Mouse (Mus musculus) liver, embryonic 11.5 days (tissue): ENCODE measurements around the gene Enox1. TPM values are rescaled to one million over a fixed set of nuclear protein-coding genes. Genes with fewer than 3 reads are reported as not detected.

ENCODE experiments used
- ATAC-seq: fragments of 200-750 bp; cut with Nextera tagmentation; replicated peaks from 2 replicates; pipeline ENCODE4 v1.8.0; 2017; ENCODE audit warnings: moderate number of reproducible peaks, mild to moderate bottlenecking, moderate TSS enrichment, moderate library complexity; ENCODE audit not compliant: low FRiP score
- DNase-seq: peaks from one replicate; pipeline ENCODE4 v3.0.0-alpha.2; 2017; ENCODE audit warnings: low spot score
- H3K27ac ChIP-seq: fragments of 300-500 bp; sonication (generic); 2 replicates; pipeline ENCODE4 v1.5.1; 2014; ENCODE audit warnings: mild to moderate bottlenecking, low read depth, low read length, control low read depth
- H3K27me3 ChIP-seq: fragments of 300-500 bp; sonication (generic); replicated peaks from 2 replicates; pipeline ENCODE4 v1.6.1; 2014; ENCODE audit warnings: low read length, mixed read lengths; ENCODE audit not compliant: control insufficient read depth, insufficient read depth
- H3K36me3 ChIP-seq: fragments of 300-500 bp; sonication (generic); 2 replicates; pipeline ENCODE4 v1.6.1; 2014; ENCODE audit warnings: mild to moderate bottlenecking, low read length, moderate library complexity, mixed read lengths; ENCODE audit not compliant: control insufficient read depth, insufficient read depth
- H3K4me1 ChIP-seq: fragments of 300-500 bp; sonication (generic); replicated peaks from 2 replicates; pipeline ENCODE4 v1.6.1; 2014; ENCODE audit warnings: low read length, mixed read lengths; ENCODE audit not compliant: control insufficient read depth, insufficient read depth
- H3K4me2 ChIP-seq: fragments of 300-500 bp; sonication (generic); 2 replicates; pipeline ENCODE4 v1.6.1; 2014; ENCODE audit warnings: mild to moderate bottlenecking, control low read depth, moderate library complexity
- H3K4me3 ChIP-seq: fragments of 300-500 bp; sonication (generic); 2 replicates; pipeline ENCODE4 v1.5.1; 2014; ENCODE audit warnings: low read depth, low read length, control low read depth
- H3K9ac ChIP-seq: fragments of 300-500 bp; sonication (generic); 2 replicates; pipeline ENCODE4 v1.6.1; 2014; ENCODE audit warnings: low read depth, low read length, control low read depth
- H3K9me3 ChIP-seq: fragments of 300-500 bp; sonication (generic); 2 replicates; pipeline ENCODE4 v1.6.1; 2016; ENCODE audit warnings: low read length, inconsistent platforms, mixed read lengths; ENCODE audit not compliant: control insufficient read depth
- WGBS: fragments of 180-500 bp; shearing (Covaris S2); extraction: QIAGEN DNeasy Blood & Tissue Kit; methylation state at CpG from one replicate; pipeline ENCODE4 v1.1.7; 2014; 5-methylcytosine and 5-hydroxymethylcytosine counted together
- polyA plus RNA-seq: library from polyadenylated mRNA; unstranded; fragments of >200 nt; fragmentation: Nextera tagmentation; extraction: Ambion mirVana; gene quantifications from 2 replicates; pipeline ENCODE4 v1.2.1, GENCODE M21; 2014

Gene Enox1
- polyA plus RNA-seq, 1 experiment from 2014 or later: 0.92 TPM

DNA sequence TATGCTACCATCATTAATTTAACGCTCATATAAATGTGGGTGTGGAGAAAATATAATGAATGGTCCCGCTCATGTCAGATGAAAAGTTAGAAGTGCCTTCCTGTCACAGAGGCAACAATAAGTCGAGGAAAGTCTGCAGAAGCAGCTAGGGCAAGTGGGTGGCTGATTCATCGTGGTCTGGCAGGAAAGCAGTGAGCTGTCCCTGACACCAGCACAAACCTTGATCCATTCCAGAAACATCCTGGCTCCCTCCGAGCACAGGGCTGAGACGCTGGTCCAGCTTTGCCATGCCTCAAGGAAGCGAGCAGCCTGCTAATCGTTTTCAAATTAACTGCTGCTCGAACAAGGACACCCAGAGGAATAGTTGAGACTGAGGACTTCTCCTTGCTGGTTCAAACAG, 219.1 kb downstream of the Enox1 start:
- Histone ChIP-seq H3K9me3 (no peaks in the 10 kb centered on the region), H3K4me3 (no peak overlapping the region), H3K36me3 (no peaks in the 10 kb centered on the region), H3K4me1 (no peaks in the 10 kb centered on the region), H3K9ac (no peak overlapping the region), H3K27me3 (no peaks in the 10 kb centered on the region), H3K27ac (no peak overlapping the region), H3K4me2 (no peak overlapping the region)
- WGBS: 36% methylated on average over 9 of the region's 9 CpGs
- ATAC-seq: no peak
- DNase-seq: no peak

DNA sequence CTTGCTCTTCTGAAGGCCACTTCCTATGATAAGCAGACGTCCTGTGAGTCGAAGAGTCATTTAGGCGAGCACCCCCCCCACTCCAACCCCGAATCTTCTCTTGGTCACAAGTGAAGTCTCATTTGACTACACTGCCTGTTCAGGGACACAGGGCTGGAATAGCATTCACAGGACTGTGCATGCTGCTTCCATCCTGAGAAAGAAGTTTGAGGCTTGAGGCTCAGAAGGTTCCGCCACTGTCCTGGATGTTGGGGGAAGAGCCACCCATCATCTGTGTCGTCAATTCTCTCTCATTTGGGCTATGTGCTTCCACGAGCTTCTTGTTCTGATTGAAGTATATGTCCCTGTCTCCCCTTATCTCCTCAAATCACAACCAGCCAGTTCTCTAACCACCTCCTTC, 220.2 kb downstream of the Enox1 start:
- Histone ChIP-seq H3K36me3 (no peaks in the 10 kb centered on the region), H3K27ac (no peak overlapping the region), H3K27me3 (no peaks in the 10 kb centered on the region), H3K9me3 (no peaks in the 10 kb centered on the region), H3K4me1 (no peaks in the 10 kb centered on the region), H3K4me2 (no peak overlapping the region), H3K4me3 (no peak overlapping the region), H3K9ac (no peak overlapping the region)
- ATAC-seq (no peak), DNase-seq (no peak)
- 37% methylated on average over 7 of the region's 7 CpGs for WGBS

DNA sequence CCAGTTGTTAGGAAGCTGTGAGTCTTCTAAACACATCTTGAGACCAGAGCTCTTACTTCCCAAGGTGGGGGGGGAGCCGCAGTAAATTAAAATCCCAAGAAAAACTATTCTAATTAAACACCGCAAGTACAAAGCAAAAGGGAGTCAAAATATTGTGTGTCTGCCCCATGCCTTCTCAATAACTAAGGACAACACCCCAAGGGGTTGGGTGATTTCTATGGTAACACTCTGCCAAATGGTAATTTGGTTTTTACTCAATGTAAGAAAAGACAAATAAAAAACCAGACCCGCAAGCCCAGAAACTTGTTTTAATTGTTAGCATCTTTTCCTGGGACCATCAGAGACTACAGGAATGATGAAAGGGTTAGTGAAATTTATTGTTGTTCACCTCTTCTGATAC, 220.9 kb downstream of the Enox1 start:
- Histone ChIP-seq H3K4me3 (no peak overlapping the region), H3K9ac (no peak overlapping the region), H3K27ac (no peak overlapping the region), H3K9me3 (no peaks in the 10 kb centered on the region), H3K4me2 (no peak overlapping the region), H3K36me3 (no peaks in the 10 kb centered on the region), H3K4me1 (no peaks in the 10 kb centered on the region), H3K27me3 (no peaks in the 10 kb centered on the region)
- DNase-seq (no peak), ATAC-seq (no peak)
- WGBS: 93% methylated on average over 3 of the region's 3 CpGs

DNA sequence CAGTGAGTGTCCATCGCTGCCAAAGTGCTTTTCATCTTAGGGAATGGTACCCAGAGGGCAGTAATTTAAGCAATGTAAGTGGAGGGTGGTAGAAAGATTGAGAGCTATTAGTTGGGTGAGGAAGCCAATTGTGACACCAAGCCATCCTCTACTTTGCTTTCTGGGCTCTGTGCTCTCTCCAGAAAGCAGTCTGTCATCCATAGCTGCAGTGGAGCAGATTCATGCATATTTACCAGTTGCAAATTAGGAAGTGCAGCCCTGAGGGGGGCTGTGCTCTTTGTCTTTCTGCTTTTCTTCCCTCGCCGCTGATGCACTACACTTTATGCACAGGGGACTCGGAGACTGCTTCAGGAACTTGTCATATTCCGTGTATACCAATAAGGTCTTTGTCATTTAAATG, 221.3 kb downstream of the Enox1 start:
- Histone ChIP-seq H3K27me3 (no peaks in the 10 kb centered on the region), H3K36me3 (no peaks in the 10 kb centered on the region), H3K4me2 (no peak overlapping the region), H3K4me1 (no peaks in the 10 kb centered on the region), H3K4me3 (no peak overlapping the region), H3K27ac (no peak overlapping the region), H3K9me3 (no peaks in the 10 kb centered on the region), H3K9ac (no peak overlapping the region)
- WGBS: 63% methylated on average over 5 of the region's 5 CpGs
- DNase-seq: no peak
- no peak for ATAC-seq

DNA sequence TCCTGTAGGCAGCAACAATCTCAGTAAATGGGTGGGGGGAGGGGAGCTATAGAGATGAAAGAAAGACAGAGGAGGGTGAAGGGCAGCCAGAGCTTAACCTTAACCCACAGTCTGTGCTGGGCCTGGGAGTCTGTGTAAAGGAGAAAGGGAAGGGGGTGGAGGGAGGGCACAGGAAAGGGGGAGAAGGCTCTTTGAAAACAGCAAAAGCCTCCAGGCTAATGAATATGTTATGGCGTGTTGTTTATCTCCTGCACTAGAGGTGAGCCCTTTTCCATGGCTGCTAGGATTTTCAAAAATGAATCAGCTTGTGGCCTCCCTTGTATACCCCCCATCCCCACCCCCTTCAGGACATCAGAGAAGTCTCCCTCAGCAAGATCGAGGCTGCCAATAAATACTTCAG, 225.0 kb downstream of the Enox1 start:
- no peak overlapping the region for H3K4me3 ChIP-seq
- no peak overlapping the region for H3K4me2 ChIP-seq
- H3K9ac ChIP-seq: no peak overlapping the region
- no peak overlapping the region for H3K27ac ChIP-seq
- H3K27me3 ChIP-seq: no peaks in the 10 kb centered on the region
- DNase-seq: no peak
- WGBS: 41% methylated on average over 2 of the region's 2 CpGs
- H3K36me3 ChIP-seq: no peaks in the 10 kb centered on the region
- H3K4me1 ChIP-seq: no peaks in the 10 kb centered on the region
- no peaks in the 10 kb centered on the region for H3K9me3 ChIP-seq
- ATAC-seq: no peak

DNA sequence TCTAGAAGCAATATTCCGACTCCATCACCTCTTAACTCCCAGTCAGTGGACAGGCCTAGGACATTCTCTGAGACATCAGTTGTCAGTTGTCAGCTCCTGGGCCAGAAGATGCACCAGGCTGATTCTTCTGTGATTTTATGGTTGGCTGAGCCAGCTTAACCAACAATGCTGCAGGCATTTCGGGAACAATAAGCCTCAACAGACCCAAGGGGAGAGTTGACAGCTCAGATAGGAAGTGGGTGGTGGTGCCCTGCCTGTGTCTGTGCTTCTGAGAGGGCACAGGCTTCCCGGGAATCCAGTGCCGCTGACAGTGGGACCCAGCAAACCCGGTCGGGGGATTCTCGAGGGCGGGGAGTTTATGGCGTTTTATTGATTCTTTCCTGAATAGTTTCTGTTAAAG, 229.1 kb downstream of the Enox1 start:
- H3K4me3 ChIP-seq: no peak overlapping the region
- ATAC-seq: no peak

DNA sequence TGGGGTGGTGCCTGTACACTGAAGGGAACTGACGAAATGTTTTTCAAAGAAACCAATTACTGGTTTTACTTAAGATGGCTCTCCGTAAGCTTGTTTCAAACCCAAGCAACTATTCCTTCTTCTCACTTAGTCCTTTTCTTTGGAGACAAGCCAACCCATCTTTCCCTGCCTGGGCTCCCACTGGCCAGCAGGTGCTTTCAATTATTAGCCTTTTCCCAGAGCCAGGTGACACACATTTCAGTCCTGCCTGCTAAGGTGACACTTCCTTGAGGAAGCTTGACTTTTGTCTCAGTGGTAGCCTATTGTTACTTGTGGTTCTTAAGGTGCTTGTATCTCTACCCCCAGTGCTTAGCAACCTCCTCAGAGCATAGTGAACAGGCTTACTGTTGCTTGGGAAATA, 231.3 kb downstream of the Enox1 start:
- H3K4me3 ChIP-seq: no peak overlapping the region
- ATAC-seq: no peak
- whole genome bisulfite sequencing: 88% methylated on average over 2 of the region's 2 CpGs
- H3K27ac ChIP-seq: no peak overlapping the region
- no peak overlapping the region for H3K4me2 ChIP-seq
- no peak for DNase-seq
- H3K27me3 ChIP-seq: no peaks in the 10 kb centered on the region
- no peaks in the 10 kb centered on the region for H3K36me3 ChIP-seq
- H3K4me1 ChIP-seq: no peaks in the 10 kb centered on the region
- no peak overlapping the region for H3K9ac ChIP-seq
- no peaks in the 10 kb centered on the region for H3K9me3 ChIP-seq

More for the DNA sequence above, 229.1 kb downstream of the Enox1 start:
- H3K4me1 ChIP-seq: no peaks in the 10 kb centered on the region
- WGBS: 77% methylated on average over 9 of the region's 9 CpGs
- no peak overlapping the region for H3K9ac ChIP-seq
- no peaks in the 10 kb centered on the region for H3K27me3 ChIP-seq
- DNase-seq: no peak
- no peaks in the 10 kb centered on the region for H3K36me3 ChIP-seq
- no peak overlapping the region for H3K27ac ChIP-seq
- H3K4me2 ChIP-seq: no peak overlapping the region
- H3K9me3 ChIP-seq: no peaks in the 10 kb centered on the region

DNA sequence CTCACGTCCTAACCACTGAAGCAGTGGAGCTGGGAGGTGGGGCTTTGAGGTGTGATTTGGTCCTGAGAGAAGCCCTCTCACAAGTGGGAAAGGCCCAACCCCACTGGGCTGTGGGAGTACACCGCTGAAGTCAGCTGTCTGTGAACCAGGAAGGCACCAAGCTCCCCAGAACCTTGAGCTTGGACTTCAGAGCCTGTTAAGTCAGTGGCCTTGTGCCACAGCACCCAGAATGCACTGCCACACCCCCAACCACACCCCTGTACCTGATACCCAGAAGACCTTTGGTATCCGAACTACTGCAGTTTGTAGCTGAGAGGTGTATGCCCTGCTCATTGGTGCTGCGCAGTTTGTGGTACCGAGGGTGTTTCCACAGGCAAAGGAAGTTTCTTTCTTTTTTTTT, 232.7 kb downstream of the Enox1 start:
- DNase-seq: no peak
- Histone ChIP-seq H3K4me3 (no peak overlapping the region), H3K27ac (no peak overlapping the region), H3K9ac (no peak overlapping the region), H3K27me3 (no peaks in the 10 kb centered on the region), H3K9me3 (no peaks in the 10 kb centered on the region), H3K4me1 (no peaks in the 10 kb centered on the region), H3K36me3 (no peaks in the 10 kb centered on the region), H3K4me2 (no peak overlapping the region)
- no peak for ATAC-seq
- WGBS: 74% methylated on average over 5 of the region's 5 CpGs

DNA sequence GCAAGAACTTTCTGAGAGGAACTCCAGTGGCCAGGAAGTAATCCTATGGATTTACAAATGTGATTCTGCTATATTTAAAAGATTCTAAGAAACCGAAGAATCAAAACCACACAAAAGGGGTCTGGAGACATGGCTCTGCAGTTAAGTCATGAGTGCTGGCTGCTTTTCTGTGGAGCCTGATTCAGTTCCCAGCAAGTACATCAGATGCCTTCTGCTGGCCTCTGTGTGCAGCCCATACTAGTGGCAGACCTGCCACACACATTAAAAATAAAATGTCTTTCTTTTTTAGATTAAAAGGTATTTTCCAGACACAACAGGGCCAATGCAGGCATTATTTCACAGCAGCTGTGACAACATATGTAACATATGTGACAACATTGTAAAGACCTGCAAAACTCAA, 235.9 kb downstream of the Enox1 start:
- WGBS: 78% methylated on average over 1 of the region's 1 CpGs
- H3K9ac ChIP-seq: no peak overlapping the region
- no peak for ATAC-seq

More for the DNA sequence above, 235.9 kb downstream of the Enox1 start:
- Histone ChIP-seq H3K4me3 (no peak overlapping the region), H3K4me1 (no peaks in the 10 kb centered on the region), H3K36me3 (no peaks in the 10 kb centered on the region), H3K9me3 (no peaks in the 10 kb centered on the region), H3K4me2 (no peak overlapping the region), H3K27ac (no peak overlapping the region), H3K27me3 (no peaks in the 10 kb centered on the region)
- DNase-seq: no peak
